In genomic region chr4:122853691-122854090, GRCm38 (mm10) we compare ENCODE assay signal across 21 mouse cellular contexts. TPM values are rescaled to one million over a fixed set of nuclear protein-coding genes. Genes with fewer than 3 reads are reported as not detected.
DNase-seq lines count a peak whose midpoint lies in the region; ATAC-seq and TF ChIP-seq lines count a peak whose summit lies in the region.
"Had no signal": no experiment of that assay in that cellular context is flagged by ENCODE, and none has a peak within 500 bp of the region (broad histone marks: within the 10 kb centered on the region; RNA-seq: fewer than 3 reads in every experiment).

No protein-coding gene starts in this region.

- H3K9me3 ChIP-seq in forebrain, embryonic 14.5 days (replicated peaks; ENCODE audit: control insufficient read depth, low read length), result no peaks in the 10 kb centered on the region
- no peaks in the 10 kb centered on the region for H3K9me3 ChIP-seq in hindbrain, embryonic 14.5 days (ENCODE audit: control insufficient read depth, low read length)
- H3K9me3 ChIP-seq: forebrain, embryonic 13.5 days; heart, embryonic 12.5 days; hindbrain, embryonic 12.5 days; limb, embryonic 12.5 days; midbrain, embryonic 15.5 days; neural tube, embryonic 12.5 days had no signal

- H3K4me3 ChIP-seq in thymus, adult 2 months (ENCODE audit: control insufficient read depth, insufficient read depth, low read length), result no peak overlapping the region
- no peak overlapping the region for H3K4me3 ChIP-seq in forebrain, embryonic 14.5 days (ENCODE audit: low read depth, low read length)
- no peak overlapping the region for H3K4me3 ChIP-seq in hindbrain, embryonic 14.5 days (replicated peaks; ENCODE audit: low read length)
- H3K4me3 ChIP-seq: forebrain, embryonic 13.5 days; heart, embryonic 12.5 days; hindbrain, embryonic 12.5 days; left cerebral cortex, adult 2 months; limb, embryonic 12.5 days; midbrain, embryonic 15.5 days; neural tube, embryonic 12.5 days had no signal

- peak; percentile 14 for DNase-seq in kidney, adult 9 months
- no peak for DNase-seq in kidney, postnatal 4 days
- peak; percentile 44 for DNase-seq in thymus, adult 2 months
- no peak for DNase-seq in thymus, postnatal 25 days
- no peak for DNase-seq in forebrain, embryonic 14.5 days (ENCODE audit: low spot score)
- no peak for DNase-seq in hindbrain, embryonic 14.5 days (ENCODE audit: low spot score)
- no peak for DNase-seq in urinary bladder, postnatal 25 days (ENCODE audit: low spot score)
- DNase-seq: adrenal gland, postnatal 36 days; cerebellum, adult 11 months; kidney, postnatal 36 days; lung, postnatal 14 days had no signal

- H3K4me1 ChIP-seq in thymus, adult 2 months (replicated peaks; ENCODE audit: control insufficient read depth, insufficient read depth, low read length), result peaks cover 42% of the 10 kb centered on the region
- no peaks in the 10 kb centered on the region for H3K4me1 ChIP-seq in forebrain, embryonic 14.5 days (ENCODE audit: control insufficient read depth, insufficient read depth, low read length)
- H3K4me1 ChIP-seq in hindbrain, embryonic 14.5 days (replicated peaks; ENCODE audit: control insufficient read depth, insufficient read depth, low read length), result no peaks in the 10 kb centered on the region
- H3K4me1 ChIP-seq: forebrain, embryonic 13.5 days; hindbrain, embryonic 12.5 days; limb, embryonic 12.5 days; midbrain, embryonic 15.5 days; neural tube, embryonic 12.5 days had no signal

- no peak overlapping the region for H3K4me2 ChIP-seq in forebrain, embryonic 14.5 days (ENCODE audit: low read length)
- H3K4me2 ChIP-seq in hindbrain, embryonic 14.5 days (replicated peaks), result no peak overlapping the region
- H3K4me2 ChIP-seq: forebrain, embryonic 13.5 days; heart, embryonic 12.5 days; hindbrain, embryonic 12.5 days; limb, embryonic 12.5 days; midbrain, embryonic 15.5 days; neural tube, embryonic 12.5 days had no signal

- 2% methylated on average over 2 of the region's 2 CpGs for WGBS in thymus, adult 2 months
- 60% methylated on average over 2 of the region's 2 CpGs for WGBS in forebrain, embryonic 14.5 days
- 56% methylated on average over 2 of the region's 2 CpGs for WGBS in hindbrain, embryonic 14.5 days

- peak; percentile 83 for ATAC-seq in neutrophil, adult 5-6 weeks (ENCODE audit: extremely low read depth, insufficient number of reproducible peaks, low FRiP score, poor library complexity, severe bottlenecking)
- no peak for ATAC-seq in forebrain, embryonic 14.5 days
- ATAC-seq in hindbrain, embryonic 14.5 days (ENCODE audit: low FRiP score), result no peak
- ATAC-seq: activated CD4-positive, CD25-positive, alpha-beta regulatory T cell, adult 4 months; forebrain, embryonic 13.5 days; intestine, postnatal 0 days; midbrain, embryonic 15.5 days had no signal

- TF ChIP-seq CTCF in thymus, adult 2 months (IDR thresholded peaks at IDR 0.05; ENCODE audit: borderline replicate concordance, control insufficient read depth, extremely low read depth, insufficient read depth, low read length, poor library complexity), result no peak

- H3K9ac ChIP-seq in forebrain, embryonic 14.5 days (ENCODE audit: low read length), result no peak overlapping the region
- H3K9ac ChIP-seq in hindbrain, embryonic 14.5 days, result no peak overlapping the region
- H3K9ac ChIP-seq: forebrain, embryonic 13.5 days; heart, embryonic 12.5 days; hindbrain, embryonic 12.5 days; limb, embryonic 12.5 days; midbrain, embryonic 15.5 days; neural tube, embryonic 12.5 days had no signal

- peak overlapping the region; percentile 50; the same call in 1 of the 2 replicates for H3K27ac ChIP-seq in thymus, adult 2 months (ENCODE audit: control insufficient read depth, insufficient read depth, low read length)
- no peak overlapping the region for H3K27ac ChIP-seq in forebrain, embryonic 14.5 days (ENCODE audit: low read depth, low read length)
- H3K27ac ChIP-seq in hindbrain, embryonic 14.5 days, result no peak overlapping the region
- H3K27ac ChIP-seq: forebrain, embryonic 13.5 days; hindbrain, embryonic 12.5 days; left cerebral cortex, adult 2 months; limb, embryonic 12.5 days; midbrain, embryonic 15.5 days; neural tube, embryonic 12.5 days had no signal

- no peak for TF ChIP-seq POLR2A in thymus, adult 2 months (IDR thresholded peaks at IDR 0.05; ENCODE audit: control insufficient read depth, extremely low read depth, insufficient read depth, low read length, poor library complexity)

- no peaks in the 10 kb centered on the region; the same call in 1 of the 2 replicates for H3K27me3 ChIP-seq in thymus, adult 2 months (ENCODE audit: control insufficient read depth, insufficient read depth, low read length)
- H3K27me3 ChIP-seq in forebrain, embryonic 14.5 days (replicated peaks; ENCODE audit: control insufficient read depth, insufficient read depth, low read length), result no peaks in the 10 kb centered on the region
- H3K27me3 ChIP-seq in hindbrain, embryonic 14.5 days (ENCODE audit: control insufficient read depth, insufficient read depth, low read length), result no peaks in the 10 kb centered on the region
- H3K27me3 ChIP-seq: forebrain, embryonic 13.5 days; heart, embryonic 12.5 days; hindbrain, embryonic 12.5 days; limb, embryonic 12.5 days; midbrain, embryonic 15.5 days; neural tube, embryonic 12.5 days had no signal

- peaks cover 61% of the 10 kb centered on the region for H3K36me3 ChIP-seq in thymus, adult 2 months (ENCODE audit: control insufficient read depth, insufficient read depth, low read length)
- H3K36me3 ChIP-seq in forebrain, embryonic 14.5 days (ENCODE audit: control insufficient read depth, insufficient read depth, low read length), result peaks cover 90% of the 10 kb centered on the region
- peaks cover 98% of the 10 kb centered on the region for H3K36me3 ChIP-seq in hindbrain, embryonic 14.5 days (replicated peaks; ENCODE audit: control insufficient read depth, insufficient read depth)

RNA-seq across cellular contexts. Expression of gene Ppt1, which starts 17.6 kb away (rescaled TPM):
- 79.5 and 86.7 TPM in 2 replicates for polyA plus RNA-seq in thymus, adult 2 months (2012; rRNA removed)
- 219 and 220 TPM in 2 replicates for total RNA-seq in neutrophil, adult 5-6 weeks (2017)
- polyA plus RNA-seq in forebrain, embryonic 14.5 days (2014; fragmentation: Nextera tagmentation; extraction: Ambion mirVana), result 54.9 and 63.7 TPM in 2 replicates
- polyA plus RNA-seq in hindbrain, embryonic 14.5 days (2014; fragmentation: Nextera tagmentation; extraction: Ambion mirVana), result 83.7 and 84.4 TPM in 2 replicates

RNA-seq across cellular contexts. Expression of gene Cap1, which starts 32.2 kb away (rescaled TPM):
- 192 and 203 TPM in 2 replicates for polyA plus RNA-seq in thymus, adult 2 months (2012; rRNA removed)
- 707 and 737 TPM in 2 replicates for total RNA-seq in neutrophil, adult 5-6 weeks (2017)
- 73.7 and 77.7 TPM in 2 replicates for polyA plus RNA-seq in forebrain, embryonic 14.5 days (2014; fragmentation: Nextera tagmentation; extraction: Ambion mirVana)
- 71.9 and 76.7 TPM in 2 replicates for polyA plus RNA-seq in hindbrain, embryonic 14.5 days (2014; fragmentation: Nextera tagmentation; extraction: Ambion mirVana)

Comparison
In these comparisons a context has a peak if more than half of its experiments do, and no peak if none do; other contexts are left out.
1. DNase-seq: peak in kidney, adult 9 months (single experiment) and thymus, adult 2 months (single experiment); none in kidney, postnatal 4 days (0 of 2), thymus, postnatal 25 days (single experiment), forebrain, embryonic 14.5 days (single experiment), hindbrain, embryonic 14.5 days (single experiment) and urinary bladder, postnatal 25 days (single experiment).